Mouse (Mus musculus): ENCODE measurements at regions not wholly inside any gene's neighbourhood (a gene's known extent, or its start where the extent isn't known, plus 50 kb on each side); places are given as distances from the start of the nearest gene placed in this dataset.

- TF ChIP-seq CTCF (conservative IDR thresholded peaks at IDR 0.05; ENCODE audit: low read length) (no peak), NANOG (IDR thresholded peaks at IDR 0.05; ENCODE audit: borderline replicate concordance, low read length) (no peak)
These were observed 52.8 kb upstream of the Gm11084 start for GRCm38 (mm10) chr2:73039300-73039699.

Data from E14TG2a.4 (cell line).